Mouse (Mus musculus): ENCODE data around the gene Tial1.

DNA sequence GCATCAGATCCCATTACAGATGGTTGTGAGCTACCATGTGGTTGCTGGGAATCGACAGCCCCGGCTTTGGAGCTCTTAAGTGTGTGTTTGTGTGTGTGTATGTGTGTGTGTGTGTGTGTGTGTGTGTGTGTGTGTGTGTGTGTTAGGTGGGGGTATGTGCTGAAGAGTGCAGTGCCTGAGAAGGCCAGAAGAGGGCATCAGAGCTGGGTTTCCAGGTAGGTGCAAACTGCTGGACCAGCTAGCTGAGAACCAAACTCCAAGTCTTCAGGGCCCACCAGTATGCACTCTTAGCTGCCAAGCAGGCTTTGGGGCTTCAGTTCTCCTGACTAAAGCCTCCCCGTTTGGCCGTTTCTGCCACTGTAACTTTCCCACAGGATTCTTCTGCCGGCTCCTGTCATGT lies 53.3 kb downstream of the Tial1 start:
- no peak for TF ChIP-seq TCF12 (IDR thresholded peaks at IDR 0.05; ENCODE audit: low read depth, low read length)
- peak; percentile 34 to 50 (median 38); a peak in 5 of 6 replicates for TF ChIP-seq CTCF (IDR thresholded peaks at IDR 0.05 in 2 of 3, conservative IDR thresholded peaks at IDR 0.05 in 1 of 3; ENCODE audit: control insufficient read depth in 1 of 3, insufficient read depth in 1 of 3, low read depth in 2 of 3, low read length in 3 of 3, poor library complexity in 1 of 3, severe bottlenecking in 1 of 3)
- no peak for TF ChIP-seq NELFE (IDR thresholded peaks at IDR 0.05; ENCODE audit: low read depth, low read length)
- no peak for TF ChIP-seq POLR2A (IDR thresholded peaks at IDR 0.05; ENCODE audit: control insufficient read depth in 1 of 2, insufficient read depth in 1 of 2, low read depth in 1 of 2, low read length in 2 of 2, poor library complexity in 1 of 2)
- TF ChIP-seq JUND (IDR thresholded peaks at IDR 0.05; ENCODE audit: low read depth, low read length), result no peak
- TF ChIP-seq MYB (IDR thresholded peaks at IDR 0.05; ENCODE audit: low read depth, low read length), result no peak
- TF ChIP-seq SMC3 (IDR thresholded peaks at IDR 0.05; ENCODE audit: low read depth, low read length), result peak; percentile 31; the same call in 1 of the 2 replicates
- TF ChIP-seq ZKSCAN1 (IDR thresholded peaks at IDR 0.05; ENCODE audit: low read depth, low read length), result no peak
- TF ChIP-seq TAL1 (IDR thresholded peaks at IDR 0.05; ENCODE audit: low read length), result no peak
- no peak for TF ChIP-seq USF2 (IDR thresholded peaks at IDR 0.05; ENCODE audit: borderline replicate concordance in 1 of 2, insufficient read depth in 1 of 2, low read depth in 1 of 2, low read length in 2 of 2)
- no peak for TF ChIP-seq POLR2AphosphoS2 (IDR thresholded peaks at IDR 0.05; ENCODE audit: low read length)
